Mouse (Mus musculus) telencephalon, adult 2 months (tissue): ENCODE measurements around the gene Ube2o.
A peak's percentile ranks its signal among the peaks of the same experiment; 100 is the strongest.

Experiments used
- DNase-seq: peaks from one replicate; pipeline ENCODE4 v3.0.0-alpha.2; 2011; ENCODE audit warnings: low read depth, low spot score

Ube2o gene

GRCm38 (mm10) chr11:116543110-116543509 is 38.1 kb downstream of the Ube2o start:
- no peak for DNase-seq

- DNase-seq, result no peak
These were observed 40.1 kb downstream of the Ube2o start for GRCm38 (mm10) chr11:116541183-116541582.

DNA sequence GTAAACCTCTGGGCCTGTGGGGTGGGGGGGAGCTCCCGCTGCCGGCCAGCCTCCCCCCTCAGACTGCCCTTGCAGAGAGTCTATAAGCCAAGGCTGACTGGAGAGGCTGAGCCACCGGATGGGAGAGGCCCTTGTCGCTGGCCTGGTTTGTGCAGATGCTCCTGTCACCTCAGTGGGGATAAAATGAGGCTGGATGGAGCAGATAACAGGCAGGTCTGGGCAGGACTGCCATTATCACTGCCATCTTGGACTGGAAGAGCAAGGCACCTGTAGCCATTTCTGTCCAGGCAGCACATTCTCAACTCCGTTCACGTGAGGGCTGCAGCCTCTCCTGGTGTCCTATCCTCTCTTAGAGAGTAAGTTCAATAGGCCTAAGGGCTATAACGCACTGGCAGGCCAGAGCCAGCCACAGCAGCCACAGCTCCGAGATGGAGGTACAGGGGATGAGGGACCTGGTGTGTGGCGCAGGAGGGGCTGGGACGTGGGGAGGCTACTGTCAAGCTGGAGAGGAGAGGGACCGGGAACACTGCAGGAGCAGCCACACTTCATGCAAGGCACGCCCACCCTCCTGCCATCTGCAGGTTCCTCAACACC is 43.0 kb downstream of the Ube2o start:
- no peak for DNase-seq

DNA sequence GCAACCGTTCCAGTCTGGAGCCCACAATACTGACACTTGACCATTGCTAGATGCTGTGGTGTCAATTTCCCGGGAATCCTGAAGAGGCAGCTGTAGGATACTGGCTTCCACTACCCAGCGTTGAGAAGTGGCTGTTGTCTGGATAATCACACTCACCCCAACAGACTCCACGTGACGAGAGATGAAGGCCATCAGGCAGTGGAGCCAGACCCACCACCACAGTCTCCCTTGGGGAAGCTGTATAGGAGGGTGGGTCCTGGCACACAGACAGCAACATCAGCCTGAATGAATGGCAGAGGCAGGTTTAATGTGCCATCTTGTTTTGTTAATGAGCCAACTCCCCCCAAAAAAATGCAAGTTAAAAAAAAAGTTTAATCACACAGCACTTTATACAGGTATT is 43.9 kb downstream of the Ube2o start:
- DNase-seq, result no peak

GRCm38 (mm10) chr11:116536685-116537084 is 44.6 kb downstream of the Ube2o start:
- no peak for DNase-seq

- peak; percentile 33 for DNase-seq
These were observed 46.9 kb downstream of the Ube2o start for GRCm38 (mm10) chr11:116534154-116534865.

DNA sequence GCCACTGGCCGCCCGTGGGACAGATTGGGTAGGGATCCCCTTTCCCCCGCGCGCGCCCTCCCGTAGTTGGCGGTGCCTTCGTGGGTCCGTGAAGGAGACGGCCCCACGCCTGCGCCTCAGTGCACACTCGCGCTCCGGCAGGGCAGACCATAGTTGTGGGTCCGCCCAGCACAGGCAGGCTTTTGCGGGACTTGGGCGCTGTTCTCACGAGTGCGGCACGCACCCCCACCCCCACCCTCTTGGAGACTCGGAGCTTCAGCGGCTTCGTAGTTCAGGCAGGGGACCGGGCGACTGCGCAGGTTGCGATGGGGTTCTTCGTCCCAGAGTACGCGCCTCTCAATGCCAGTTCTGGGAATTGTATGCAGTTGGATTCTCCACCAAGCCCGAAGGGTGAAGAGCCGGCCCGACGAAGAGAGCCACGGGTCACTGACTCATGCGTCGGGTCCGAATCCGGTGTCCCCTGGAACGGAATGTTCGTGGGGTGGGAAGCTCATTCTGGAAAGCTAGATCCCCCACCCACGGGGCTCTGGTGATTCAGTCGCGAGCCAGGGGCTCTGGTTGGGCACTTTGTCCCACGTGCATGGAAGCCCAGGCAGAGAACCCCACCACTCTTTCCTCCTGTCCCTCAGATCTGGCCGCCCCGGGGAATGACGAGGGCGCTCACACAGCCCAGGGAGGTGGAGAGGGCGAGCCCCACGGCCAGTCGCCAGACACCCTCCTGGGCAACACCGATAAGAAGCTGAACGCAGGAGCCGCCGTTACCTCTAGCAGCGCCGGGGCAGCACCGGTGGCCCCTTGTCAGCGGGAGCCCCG is 47.7 kb downstream of the Ube2o start:
- no peak for DNase-seq

GRCm38 (mm10) chr11:116532810-116533338 is 48.4 kb downstream of the Ube2o start:
- no peak for DNase-seq

GRCm38 (mm10) chr11:116532262-116532809 is 48.9 kb downstream of the Ube2o start:
- DNase-seq, result no peak

- DNase-seq, result no peak
These were observed 49.7 kb downstream of the Ube2o start for GRCm38 (mm10) chr11:116531371-116532191.

DNA sequence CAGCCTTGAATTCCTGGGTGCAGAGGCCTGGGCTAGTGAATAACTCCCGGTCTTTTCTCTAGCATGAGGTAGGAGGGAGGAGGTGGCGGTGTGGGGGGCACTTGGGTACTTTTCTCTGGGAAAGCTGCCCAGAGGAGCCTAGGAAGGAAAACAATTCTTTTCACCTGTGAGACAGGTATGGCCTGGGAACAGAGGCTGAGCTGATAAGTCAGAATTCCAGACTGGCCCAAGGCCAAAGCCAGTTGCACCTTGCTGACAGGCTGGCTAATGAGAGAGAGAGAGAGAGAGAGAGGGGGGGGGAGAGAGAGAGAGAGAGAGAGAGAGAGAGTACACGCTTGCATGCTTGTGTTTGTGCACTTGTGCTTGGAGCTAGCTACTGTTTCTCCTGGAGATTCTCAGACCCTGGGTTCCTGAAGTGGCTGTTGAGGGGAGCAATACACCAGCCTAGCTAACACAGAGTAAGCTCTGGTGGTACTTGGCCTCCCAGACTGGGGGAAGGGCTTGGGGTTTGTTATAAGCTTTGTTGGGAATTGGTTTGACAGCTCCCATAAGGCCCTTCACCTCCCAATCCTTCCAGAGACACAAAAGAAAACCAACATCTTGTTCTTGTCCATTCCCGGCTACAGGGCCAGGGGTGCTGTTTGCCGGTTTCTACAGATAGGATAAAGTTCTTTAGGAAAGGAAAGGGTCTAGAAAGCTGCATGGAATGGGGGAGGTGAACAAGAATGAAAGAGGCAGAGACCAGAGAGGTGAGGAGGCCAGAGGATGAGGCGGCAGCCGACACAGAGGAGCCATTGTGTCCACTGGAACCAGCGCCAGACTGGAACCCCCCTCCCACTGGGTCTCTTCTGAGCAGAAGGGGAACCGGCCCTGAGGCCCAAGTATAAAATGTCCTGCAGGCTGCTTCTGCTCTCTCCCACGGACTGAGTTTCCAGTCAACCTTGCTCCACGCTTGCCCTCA is 50.8 kb downstream of the Ube2o start, which contains the start of gene Sphk1:
TSS of gene Sphk1 (plus strand) at position 739 of the 961 bp plus-strand sequence.
- no peak for DNase-seq

DNA sequence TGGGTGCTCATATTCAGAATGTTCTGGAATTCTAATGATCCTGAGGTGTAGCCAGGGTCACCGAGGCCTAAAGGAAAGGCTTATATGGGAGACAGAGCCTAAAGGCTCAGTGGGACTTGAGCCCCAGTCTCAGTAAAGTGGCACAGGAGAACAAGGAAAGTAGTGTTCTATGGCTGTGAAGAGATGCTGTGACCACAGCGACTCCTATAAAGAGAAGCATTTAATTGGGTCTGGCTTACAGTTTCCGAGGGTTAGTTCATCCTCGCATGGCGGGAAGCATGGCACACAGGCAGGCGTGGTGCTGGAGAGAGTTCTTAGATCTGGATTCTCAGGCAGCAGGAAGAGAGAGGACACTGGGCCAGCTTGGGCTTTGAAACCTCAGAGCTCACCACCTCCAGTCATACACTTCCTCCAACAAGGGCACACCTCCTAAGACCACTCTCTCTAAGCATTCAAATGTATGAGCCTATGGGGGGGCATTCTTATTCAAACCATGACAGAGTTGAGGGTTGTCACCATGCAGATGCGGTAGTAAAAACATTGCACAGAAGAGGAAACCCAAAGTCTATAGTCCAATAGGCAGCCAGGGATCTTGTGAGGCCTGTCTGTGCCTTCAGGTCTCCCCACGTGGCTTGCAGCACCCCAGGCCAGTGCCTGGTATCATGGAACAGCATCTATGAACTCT is 52.5 kb downstream of the Ube2o start:
- DNase-seq, result no peak

DNA sequence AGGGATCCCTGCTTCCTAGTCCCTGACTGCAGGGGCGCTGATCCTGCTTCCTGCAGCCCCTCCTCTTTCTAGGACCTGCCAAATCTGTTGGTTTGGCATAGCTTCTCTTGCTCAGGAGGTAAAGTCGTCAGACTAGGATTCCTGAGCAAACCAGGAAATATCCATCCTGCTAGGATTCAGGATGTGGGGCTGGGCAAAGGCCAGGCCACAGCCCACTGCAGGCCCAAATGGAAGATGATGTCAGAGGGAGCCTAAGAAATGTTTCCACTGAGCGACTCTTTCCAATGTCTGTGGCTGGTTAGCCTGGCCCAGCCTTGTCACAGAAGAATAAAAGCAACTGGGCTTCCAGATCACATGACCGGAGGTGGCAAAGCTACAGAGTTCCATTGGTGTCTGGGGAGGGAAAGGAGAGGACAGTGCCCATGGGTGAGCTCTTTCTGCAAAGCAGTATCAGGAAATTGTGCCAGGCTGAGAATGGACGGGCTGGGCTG is 57.5 kb downstream of the Ube2o start:
- no peak for DNase-seq

DNA sequence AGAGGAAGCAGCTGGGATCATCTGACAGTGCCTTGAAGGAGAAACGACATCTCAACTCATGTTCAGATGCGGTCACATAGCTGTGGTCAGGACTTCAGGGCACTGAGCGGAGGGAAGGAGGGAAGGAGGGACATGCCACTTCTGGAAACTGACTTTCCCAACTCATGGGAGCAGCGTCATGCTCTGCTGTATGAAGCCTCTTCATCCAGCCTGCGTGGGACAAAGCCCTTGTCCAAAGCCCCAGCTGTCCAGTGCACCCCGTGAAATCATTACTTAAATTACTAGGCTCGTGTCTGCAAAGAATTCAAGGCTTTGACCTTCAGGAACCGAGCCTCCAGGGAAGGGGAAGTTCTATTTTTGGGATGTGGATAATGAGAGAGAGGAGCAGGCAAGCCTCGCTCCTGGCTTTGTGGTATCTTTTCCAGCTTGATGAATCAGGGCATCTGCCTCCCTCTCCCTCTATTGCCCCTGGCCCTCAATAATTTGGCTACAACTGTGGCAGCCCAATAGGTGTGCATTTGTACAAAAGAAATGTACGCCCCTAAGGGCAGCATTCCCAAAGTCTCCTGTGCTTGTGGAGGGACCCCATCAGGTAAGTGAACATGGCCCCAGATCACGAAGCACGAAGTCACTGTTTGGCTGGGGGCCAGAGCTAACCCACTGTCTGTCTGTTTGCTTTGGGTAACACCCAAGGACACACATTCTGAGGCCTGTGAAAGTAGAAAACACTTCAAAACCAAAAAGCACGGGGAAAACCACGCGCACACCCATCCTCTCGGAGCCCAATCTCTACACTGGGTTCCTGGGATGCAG is 58.2 kb downstream of the Ube2o start:
- DNase-seq, result no peak

GRCm38 (mm10) chr11:116522046-116522445 is 59.2 kb downstream of the Ube2o start:
- DNase-seq, result no peak

- DNase-seq, result no peak
These were observed 60.1 kb downstream of the Ube2o start for GRCm38 (mm10) chr11:116521143-116521542.

DNA sequence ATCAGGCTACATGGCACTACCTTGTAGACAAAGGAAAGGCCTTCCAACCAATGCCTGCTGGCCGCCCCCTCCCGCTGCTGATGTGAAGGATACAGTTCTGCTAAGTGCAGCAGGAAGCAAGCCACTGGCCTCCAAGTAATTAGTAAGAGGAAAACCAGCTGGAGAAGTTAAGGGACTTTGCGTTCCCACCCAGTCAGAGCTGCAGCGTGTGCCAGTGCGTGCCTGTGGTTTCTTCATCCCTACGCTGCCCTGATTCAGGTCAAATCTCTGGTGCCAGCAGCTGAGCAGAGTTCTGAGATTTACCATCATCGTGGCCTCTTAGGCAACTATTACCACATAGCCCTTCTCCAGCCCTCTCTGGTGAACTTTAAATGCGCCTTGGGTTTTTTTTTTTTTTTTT is 62.8 kb downstream of the Ube2o start:
- no peak for DNase-seq

DNA sequence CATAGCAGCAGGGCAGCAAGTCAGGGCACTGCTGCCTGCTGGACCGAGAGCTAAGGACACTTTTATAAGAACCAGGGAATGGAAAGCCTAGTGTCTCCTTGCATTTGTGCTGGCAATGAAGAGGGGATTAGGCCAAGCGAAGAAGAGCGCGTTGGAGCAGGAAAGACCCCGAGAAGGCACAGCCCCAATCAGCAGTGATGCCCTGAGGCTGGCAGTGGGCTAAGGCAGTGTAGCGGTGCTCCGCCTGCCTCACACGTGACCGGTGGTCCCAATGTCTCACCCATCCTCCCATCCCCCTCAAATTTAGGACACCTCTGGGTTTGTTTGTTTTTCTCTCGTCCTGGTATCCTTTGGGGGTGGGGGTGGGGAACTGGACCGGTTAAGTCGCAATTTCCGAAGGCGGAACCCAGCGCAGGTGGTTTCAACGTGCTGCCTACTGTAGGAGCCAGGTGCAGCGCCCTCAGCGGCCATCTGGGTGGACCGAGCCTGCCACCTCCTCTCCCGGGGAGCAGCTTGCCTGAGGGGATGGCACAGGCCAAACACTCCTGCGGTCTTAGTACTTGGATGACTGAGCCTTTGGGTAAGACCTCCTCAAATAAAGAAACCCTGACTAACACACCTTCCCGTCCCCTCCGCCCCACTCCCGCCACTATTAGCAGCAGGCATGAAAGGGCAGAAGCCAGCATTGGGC is 65.8 kb downstream of the Ube2o start:
- no peak for DNase-seq
